In genomic region chr5:111428882-111429281, GRCm38 (mm10) we compare ENCODE assay signal across 15 mouse cellular contexts. TPM values are rescaled to one million over a fixed set of nuclear protein-coding genes. Genes with fewer than 3 reads are reported as not detected.
DNase-seq lines count a peak whose midpoint lies in the region; ATAC-seq lines count a peak whose summit lies in the region.
"Had no signal": no experiment of that assay in that cellular context is flagged by ENCODE, and none has a peak within 500 bp of the region (broad histone marks: within the 10 kb centered on the region; RNA-seq: fewer than 3 reads in every experiment).

No protein-coding gene starts in this region.

- H3K27me3 ChIP-seq in embryonic facial prominence, embryonic 10.5 days (replicated peaks; ENCODE audit: low read depth, poor library complexity, severe bottlenecking): no peaks in the 10 kb centered on the region
- no peaks in the 10 kb centered on the region for H3K27me3 ChIP-seq in forebrain, embryonic 11.5 days (ENCODE audit: control insufficient read depth, insufficient read depth, low read length)
- H3K27me3 ChIP-seq in hindbrain, embryonic 13.5 days: no peaks in the 10 kb centered on the region
- no peaks in the 10 kb centered on the region for H3K27me3 ChIP-seq in midbrain, embryonic 15.5 days (replicated peaks)
- H3K27me3 ChIP-seq: heart, embryonic 15.5 days; intestine, embryonic 15.5 days had no signal

- H3K9ac ChIP-seq in forebrain, embryonic 11.5 days (ENCODE audit: low read length): no peak overlapping the region
- peak overlapping the region; percentile 100 for H3K9ac ChIP-seq in hindbrain, embryonic 13.5 days
- H3K9ac ChIP-seq in midbrain, embryonic 15.5 days: peak overlapping the region; percentile 10; the same call in 1 of the 2 replicates
- H3K9ac ChIP-seq: heart, embryonic 15.5 days; intestine, embryonic 15.5 days; limb, embryonic 12.5 days had no signal

- peak; percentile 33; the same call in 1 of the 2 replicates for ATAC-seq in forebrain, embryonic 11.5 days (replicated peaks; ENCODE audit: low FRiP score)
- no peak for ATAC-seq in hindbrain, embryonic 13.5 days (ENCODE audit: low FRiP score)
- no peak for ATAC-seq in midbrain, embryonic 15.5 days (replicated peaks)
- ATAC-seq: intestine, embryonic 15.5 days had no signal

- peak overlapping the region; percentile 61; the same call in 1 of the 2 replicates for H3K27ac ChIP-seq in embryonic facial prominence, embryonic 10.5 days (replicated peaks)
- H3K27ac ChIP-seq in forebrain, embryonic 11.5 days (ENCODE audit: low read depth, low read length): no peak overlapping the region
- H3K27ac ChIP-seq in hindbrain, embryonic 13.5 days: peak overlapping the region; percentile 71
- H3K27ac ChIP-seq in midbrain, embryonic 15.5 days: peak overlapping the region; percentile 63; the same call in 1 of the 2 replicates
- H3K27ac ChIP-seq: macrophage had no signal

- no peak overlapping the region for H3K4me2 ChIP-seq in forebrain, embryonic 11.5 days (ENCODE audit: low read depth, low read length, severe bottlenecking)
- peak overlapping the region; percentile 99 for H3K4me2 ChIP-seq in hindbrain, embryonic 13.5 days
- peak overlapping the region; percentile 78 for H3K4me2 ChIP-seq in midbrain, embryonic 15.5 days
- H3K4me2 ChIP-seq: heart, embryonic 15.5 days; intestine, embryonic 15.5 days; limb, embryonic 12.5 days had no signal

- H3K9me3 ChIP-seq in embryonic facial prominence, embryonic 10.5 days: no peaks in the 10 kb centered on the region
- H3K9me3 ChIP-seq in forebrain, embryonic 11.5 days (ENCODE audit: control insufficient read depth, low read length): no peaks in the 10 kb centered on the region
- no peaks in the 10 kb centered on the region for H3K9me3 ChIP-seq in hindbrain, embryonic 13.5 days
- H3K9me3 ChIP-seq in midbrain, embryonic 15.5 days: no peaks in the 10 kb centered on the region
- H3K9me3 ChIP-seq: heart, embryonic 15.5 days; intestine, embryonic 15.5 days; limb, embryonic 12.5 days had no signal

- H3K36me3 ChIP-seq in embryonic facial prominence, embryonic 10.5 days (replicated peaks): peaks cover 89% of the 10 kb centered on the region
- no peaks in the 10 kb centered on the region; the same call in 1 of the 2 replicates for H3K36me3 ChIP-seq in forebrain, embryonic 11.5 days (ENCODE audit: control insufficient read depth, insufficient read depth, low read length)
- peaks cover 3% of the 10 kb centered on the region; the same call in 1 of the 2 replicates for H3K36me3 ChIP-seq in hindbrain, embryonic 13.5 days
- H3K36me3 ChIP-seq in midbrain, embryonic 15.5 days (replicated peaks): no peaks in the 10 kb centered on the region
- H3K36me3 ChIP-seq: heart, embryonic 15.5 days; intestine, embryonic 15.5 days had no signal

- 73% methylated on average over 6 of the region's 6 CpGs for WGBS in embryonic facial prominence, embryonic 10.5 days
- 51% methylated on average over 6 of the region's 6 CpGs for WGBS in forebrain, embryonic 11.5 days
- WGBS in hindbrain, embryonic 13.5 days: 25% methylated on average over 6 of the region's 6 CpGs
- WGBS in midbrain, embryonic 15.5 days: 13% methylated on average over 6 of the region's 6 CpGs

- DNase-seq in embryonic facial prominence, embryonic 10.5 days (ENCODE audit: low spot score): no peak
- no peak for DNase-seq in forebrain, embryonic 11.5 days (ENCODE audit: low spot score)
- DNase-seq in embryo, embryonic 10 days (ENCODE audit: low spot score): no peak
- DNase-seq in thymus, postnatal 36 days: no peak
- DNase-seq in layer of hippocampus, adult 8-10 months (ENCODE audit: low spot score in 2 of 2): no peak
- DNase-seq: cerebellum, adult 18-20 months; kidney, postnatal 10 days; right cerebral cortex, postnatal 25 days had no signal

- peaks cover 97% of the 10 kb centered on the region for H3K4me1 ChIP-seq in embryonic facial prominence, embryonic 10.5 days
- peaks cover 61% of the 10 kb centered on the region for H3K4me1 ChIP-seq in forebrain, embryonic 11.5 days (replicated peaks; ENCODE audit: control insufficient read depth, insufficient read depth, low read length)
- H3K4me1 ChIP-seq in hindbrain, embryonic 13.5 days (replicated peaks): peaks cover 99% of the 10 kb centered on the region
- H3K4me1 ChIP-seq in midbrain, embryonic 15.5 days: peaks cover 97% of the 10 kb centered on the region

- H3K4me3 ChIP-seq in embryonic facial prominence, embryonic 10.5 days: peak overlapping the region; percentile 11; the same call in 1 of the 2 replicates
- no peak overlapping the region for H3K4me3 ChIP-seq in forebrain, embryonic 11.5 days (ENCODE audit: low read depth, low read length)
- H3K4me3 ChIP-seq in hindbrain, embryonic 13.5 days: peak overlapping the region; percentile 93
- H3K4me3 ChIP-seq in midbrain, embryonic 15.5 days: peak overlapping the region; percentile 85
- H3K4me3 ChIP-seq: heart, embryonic 15.5 days; intestine, embryonic 15.5 days; limb, embryonic 12.5 days had no signal

RNA-seq across cellular contexts. Expression of gene Mn1, which starts 11.7 kb away (rescaled TPM):
- 44.3 and 49.5 TPM in 2 replicates for polyA plus RNA-seq in embryonic facial prominence, embryonic 10.5 days (2016; fragmentation: Nextera tagmentation; extraction: Ambion mirVana)
- polyA plus RNA-seq in forebrain, embryonic 11.5 days (2014; fragmentation: Nextera tagmentation; extraction: Ambion mirVana): 50.9 and 51.9 TPM in 2 replicates
- 46.7 and 49.2 TPM in 2 replicates for polyA plus RNA-seq in hindbrain, embryonic 13.5 days (2015; fragmentation: Nextera tagmentation; extraction: Ambion mirVana)
- 60.1 and 64.8 TPM in 2 replicates for polyA plus RNA-seq in midbrain, embryonic 15.5 days (2015; fragmentation: Nextera tagmentation; extraction: Ambion mirVana)
- 10 to 100 TPM; 30.0 to 35.0 (median 32.2) TPM for total RNA-seq in layer of hippocampus, adult 8-10 months (2022)
- total RNA-seq: MEL had no signal
- polyA plus RNA-seq: macrophage had no signal
